Mouse (Mus musculus): ENCODE data around the gene Ddah2.

GRCm38 (mm10) chr17:35021842-35022477 is 36.9 kb upstream of the Ddah2 start:
- TF ChIP-seq CTCF (IDR thresholded peaks at IDR 0.05; ENCODE audit: borderline replicate concordance, control insufficient read depth, extremely low read depth, insufficient read depth, low read length, poor library complexity) (no peak), POLR2A (IDR thresholded peaks at IDR 0.05; ENCODE audit: control insufficient read depth, extremely low read depth, insufficient read depth, low read length, poor library complexity) (no peak)
